Mouse (Mus musculus): ENCODE measurements around the gene Cachd1. TPM values are rescaled to one million over a fixed set of nuclear protein-coding genes. Genes with fewer than 3 reads are reported as not detected.

Gene Cachd1
- total RNA-seq, 1 experiment from 2014 or later, result 8.4 TPM

GRCm38 (mm10) chr4:101066401-101066800 is 289.9 kb downstream of the Cachd1 start:
- DNase-seq, result no peak

GRCm38 (mm10) chr4:101068786-101069153 is 292.3 kb downstream of the Cachd1 start, which contains the start of gene Raver2:
TSS of gene Raver2 (plus strand) at chr4:101068983.
- DNase-seq, result peak; percentile 82

GRCm38 (mm10) chr4:101069154-101069971 is 292.9 kb downstream of the Cachd1 start:
- DNase-seq, result peak; percentile 47

GRCm38 (mm10) chr4:101071570-101071969 is 295.1 kb downstream of the Cachd1 start:
- no peak for DNase-seq

GRCm38 (mm10) chr4:101076425-101076824 is 299.9 kb downstream of the Cachd1 start:
- DNase-seq, result no peak

Other genes starting within 250 kb of the Cachd1 start
- gene Gm10577, start 244.0 kb downstream of the Cachd1 start, total RNA-seq (2021), result not detected in 2 replicates